ENCODE assay signal across 28 mouse cellular contexts in genomic region chr6:124728621-124729020, GRCm38 (mm10). TPM values are rescaled to one million over a fixed set of nuclear protein-coding genes. Genes with fewer than 3 reads are reported as not detected.
DNase-seq lines count a peak whose midpoint lies in the region; ATAC-seq and TF ChIP-seq lines count a peak whose summit lies in the region.
"Had no signal": no experiment of that assay in that cellular context is flagged by ENCODE, and none has a peak within 500 bp of the region (broad histone marks: within the 10 kb centered on the region; RNA-seq: fewer than 3 reads in every experiment).

No protein-coding gene starts in this region.

- DNase-seq in spleen, adult 2 months (ENCODE audit: low read depth in 1 of 2, low spot score in 2 of 2): no peak
- DNase-seq in spleen, adult 12 weeks (ENCODE audit: low spot score): no peak
- peak; percentile 59 for DNase-seq in adrenal gland, postnatal 10 days
- no peak for DNase-seq in layer of hippocampus, postnatal 25 days (ENCODE audit: extremely low spot score in 1 of 2, low spot score in 1 of 2)
- DNase-seq in frontal cortex, postnatal 14 days (ENCODE audit: low spot score in 2 of 2): no peak
- DNase-seq: cerebellum, adult 11-12 months; cerebellum, adult 9-10 months; embryo, embryonic 11 days; gastrocnemius, postnatal 10 days; heart, adult 18-20 months; heart, postnatal 10 days; kidney, adult 11 months had no signal

- peaks cover 58% of the 10 kb centered on the region for H3K36me3 ChIP-seq in spleen, adult 2 months (ENCODE audit: control insufficient read depth, insufficient read depth, low read length)
- H3K36me3 ChIP-seq: embryonic facial prominence, embryonic 15.5 days; forebrain, embryonic 10.5 days; heart, embryonic 10.5 days; hindbrain, embryonic 13.5 days had no signal

- H3K4me3 ChIP-seq in spleen, adult 2 months (ENCODE audit: extremely low read depth, insufficient read depth, insufficient read length): no peak overlapping the region
- H3K4me3 ChIP-seq in bone marrow macrophage, adult 2 months (ENCODE audit: insufficient read depth, low read length): no peak overlapping the region
- H3K4me3 ChIP-seq: embryonic facial prominence, embryonic 15.5 days; erythroblast, embryonic 14.5 days; forebrain, embryonic 10.5 days; heart, embryonic 10.5 days; hindbrain, embryonic 13.5 days had no signal

- H3K27me3 ChIP-seq in spleen, adult 2 months (ENCODE audit: control insufficient read depth, insufficient read depth, low read length): no peaks in the 10 kb centered on the region
- H3K27me3 ChIP-seq: embryonic facial prominence, embryonic 15.5 days; hindbrain, embryonic 13.5 days had no signal

- peaks cover 42% of the 10 kb centered on the region; the same call in 1 of the 2 replicates for H3K4me1 ChIP-seq in spleen, adult 2 months (ENCODE audit: control insufficient read depth, insufficient read depth, insufficient read length)
- H3K4me1 ChIP-seq in bone marrow macrophage, adult 2 months (ENCODE audit: control insufficient read depth, insufficient read depth, low read length): peaks cover 61% of the 10 kb centered on the region
- H3K4me1 ChIP-seq: hindbrain, embryonic 13.5 days had no signal

- 89% methylated on average over 10 of the region's 10 CpGs for WGBS in spleen, adult 2 months

- no peak for TF ChIP-seq POLR2A in spleen, adult 2 months (IDR thresholded peaks at IDR 0.05; ENCODE audit: low read depth, low read length)
- TF ChIP-seq POLR2A in bone marrow macrophage, adult 2 months (IDR thresholded peaks at IDR 0.05; ENCODE audit: borderline replicate concordance, low read depth, low read length): no peak

- no peak for TF ChIP-seq CTCF in spleen, adult 2 months (IDR thresholded peaks at IDR 0.05; ENCODE audit: extremely low read depth, insufficient read depth, insufficient read length, insufficient replicate concordance)
- no peak for TF ChIP-seq CTCF in bone marrow macrophage, adult 2 months (IDR thresholded peaks at IDR 0.05; ENCODE audit: low read depth, low read length)

- ATAC-seq in CD4-positive, CD25-positive, alpha-beta regulatory T cell, adult 4 months: no peak
- ATAC-seq: forebrain, embryonic 14.5 days; hindbrain, postnatal 0 days had no signal

- peak overlapping the region; percentile 64 for H3K27ac ChIP-seq in spleen, adult 2 months (ENCODE audit: insufficient read depth, low read length)
- 0 out of 2 replicates have a peak overlapping the region, but pooled peaks have one; percentile 97 for H3K27ac ChIP-seq in bone marrow macrophage, adult 2 months (ENCODE audit: insufficient read depth, low read depth, low read length)
- H3K27ac ChIP-seq: embryonic facial prominence, embryonic 15.5 days; heart, embryonic 10.5 days; hindbrain, embryonic 13.5 days; hindbrain, postnatal 0 days had no signal

RNA-seq across cellular contexts. Expression of gene Ptpn6, which starts 9.9 kb away (rescaled TPM):
- 281 and 332 TPM in 2 replicates for polyA plus RNA-seq in spleen, adult 2 months (2012; rRNA removed)
- 10 to 100 TPM; 13.0 to 13.5 TPM for total RNA-seq in adrenal gland, postnatal 10 days (2021)
- 583 and 614 TPM in 2 replicates for polyA plus RNA-seq in bone marrow macrophage, adult 2 months (2012; ENCODE audit: insufficient read depth, insufficient read length, missing spikeins)
- total RNA-seq in layer of hippocampus, postnatal 25 days (2021): 1 to 10 TPM; 2.9 to 4.0 TPM
- polyA plus RNA-seq in CD4-positive, CD25-positive, alpha-beta regulatory T cell, adult 4 months (2017; shearing (Covaris generic)): 100 to 1,000 TPM; 187 to 310 TPM

RNA-seq across cellular contexts. Expression of gene Grcc10, which starts 12.6 kb away (rescaled TPM):
- 209 and 225 TPM in 2 replicates for polyA plus RNA-seq in spleen, adult 2 months (2012; rRNA removed)
- total RNA-seq in adrenal gland, postnatal 10 days (2021): 100 to 1,000 TPM; 321 to 324 TPM
- polyA plus RNA-seq in bone marrow macrophage, adult 2 months (2012; ENCODE audit: insufficient read depth, insufficient read length, missing spikeins): 221 and 253 TPM in 2 replicates
- 100 to 1,000 TPM; 350 to 372 TPM for total RNA-seq in layer of hippocampus, postnatal 25 days (2021)
- polyA plus RNA-seq in CD4-positive, CD25-positive, alpha-beta regulatory T cell, adult 4 months (2017; shearing (Covaris generic)): 100 to 1,000 TPM; 509 to 554 TPM

RNA-seq across cellular contexts. Expression of gene Phb2, which starts 16.5 kb away (rescaled TPM):
- 96.5 and 103 TPM in 2 replicates for polyA plus RNA-seq in spleen, adult 2 months (2012; rRNA removed)
- 100 to 1,000 TPM; 452 to 487 TPM for total RNA-seq in adrenal gland, postnatal 10 days (2021)
- 94.1 and 97.8 TPM in 2 replicates for polyA plus RNA-seq in bone marrow macrophage, adult 2 months (2012; ENCODE audit: insufficient read depth, insufficient read length, missing spikeins)
- 100 to 1,000 TPM; 120 to 124 TPM for total RNA-seq in layer of hippocampus, postnatal 25 days (2021)
- 10 to 100 TPM; 56.1 to 59.9 TPM for polyA plus RNA-seq in CD4-positive, CD25-positive, alpha-beta regulatory T cell, adult 4 months (2017; shearing (Covaris generic))

RNA-seq across cellular contexts. Expression of gene Emg1, which starts 16.6 kb away (rescaled TPM):
- polyA plus RNA-seq in spleen, adult 2 months (2012; rRNA removed): 46.2 and 47.9 TPM in 2 replicates
- 10 to 100 TPM; 85.5 to 94.1 TPM for total RNA-seq in adrenal gland, postnatal 10 days (2021)
- 48.2 and 54.9 TPM in 2 replicates for polyA plus RNA-seq in bone marrow macrophage, adult 2 months (2012; ENCODE audit: insufficient read depth, insufficient read length, missing spikeins)
- total RNA-seq in layer of hippocampus, postnatal 25 days (2021): 10 to 100 TPM; 51.3 to 54.4 TPM
- polyA plus RNA-seq in CD4-positive, CD25-positive, alpha-beta regulatory T cell, adult 4 months (2017; shearing (Covaris generic)): 100 to 1,000 TPM; 465 to 483 TPM

RNA-seq across cellular contexts. Expression of gene Gm45234, which starts 27.2 kb away (rescaled TPM):
- not detected in 2 replicates for polyA plus RNA-seq in spleen, adult 2 months (2012; rRNA removed)
- total RNA-seq in adrenal gland, postnatal 10 days (2021): 1 to 10 TPM in 1 of 2 experiments, not detected in 1; 1.1 TPM
- not detected in 2 replicates for polyA plus RNA-seq in bone marrow macrophage, adult 2 months (2012; ENCODE audit: insufficient read depth, insufficient read length, missing spikeins)
- total RNA-seq in layer of hippocampus, postnatal 25 days (2021): under 1 TPM in 1 of 2 experiments, not detected in 1; 0.71 TPM
- polyA plus RNA-seq in CD4-positive, CD25-positive, alpha-beta regulatory T cell, adult 4 months (2017; shearing (Covaris generic)): under 1 TPM in 1 of 2 experiments, not detected in 1; 0.36 TPM
- total RNA-seq: adrenal gland, adult 18-20 months; common myeloid progenitor, adult 5-6 weeks; gastrocnemius, postnatal 10 days; heart, adult 18-20 months; hematopoietic stem cell, adult 5-6 weeks; MEL had no signal
- polyA plus RNA-seq: embryonic facial prominence, embryonic 11.5 days; embryonic facial prominence, embryonic 15.5 days; forebrain, embryonic 10.5 days; forebrain, embryonic 14.5 days; heart, embryonic 10.5 days; heart, embryonic 14.5 days; hindbrain, embryonic 13.5 days; hindbrain, postnatal 0 days; intestine, embryonic 14.5 days had no signal
